Mouse (Mus musculus) limb, embryonic 12.5 days (tissue): Measurements from ENCODE around the gene Mettl24. TPM values are rescaled to one million over a fixed set of nuclear protein-coding genes. Genes with fewer than 3 reads are reported as not detected.

Experiments
- ATAC-seq: fragments of 200-750 bp; cut with Nextera tagmentation; 2 replicates; pipeline ENCODE4 v1.8.0; 2017; ENCODE audit warnings: low read depth, moderate TSS enrichment; ENCODE audit not compliant: insufficient number of reproducible peaks, insufficient read depth, low FRiP score, low TSS enrichment
- H3K27ac ChIP-seq: fragments of 300-500 bp; sonication (generic); 2 replicates; pipeline ENCODE4 v1.5.1; 2016; ENCODE audit warnings: mild to moderate bottlenecking, moderate library complexity
- H3K27me3 ChIP-seq: fragments of 300-500 bp; sonication (generic); 2 replicates; pipeline ENCODE4 v1.6.1; 2016; ENCODE audit warnings: mild to moderate bottlenecking, moderate library complexity
- H3K36me3 ChIP-seq: fragments of 300-500 bp; sonication (generic); 2 replicates; pipeline ENCODE4 v1.6.1; 2016; ENCODE audit warnings: mild to moderate bottlenecking, moderate library complexity
- H3K4me1 ChIP-seq: fragments of 300-500 bp; sonication (generic); replicated peaks from 2 replicates; pipeline ENCODE4 v1.6.1; 2016
- H3K4me2 ChIP-seq: fragments of 300-500 bp; sonication (generic); 2 replicates; pipeline ENCODE4 v1.6.1; 2016; ENCODE audit warnings: mild to moderate bottlenecking, moderate library complexity
- H3K4me3 ChIP-seq: fragments of 300-500 bp; sonication (generic); replicated peaks from 2 replicates; pipeline ENCODE4 v1.5.1; 2016; ENCODE audit warnings: mild to moderate bottlenecking
- H3K9ac ChIP-seq: fragments of 300-500 bp; sonication (generic); replicated peaks from 2 replicates; pipeline ENCODE4 v1.6.1; 2016; ENCODE audit warnings: mild to moderate bottlenecking, moderate library complexity
- H3K9me3 ChIP-seq: fragments of 300-500 bp; sonication (generic); 2 replicates; pipeline ENCODE4 v1.6.1; 2016; ENCODE audit warnings: mild to moderate bottlenecking, moderate library complexity
- WGBS: fragments of 180-500 bp; shearing (Covaris S2); methylation state at CpG from one replicate; pipeline ENCODE4 v1.1.7; 2016; 5-methylcytosine and 5-hydroxymethylcytosine counted together
- polyA plus RNA-seq: library from polyadenylated mRNA; unstranded; fragments of >200 nt; fragmentation: Nextera tagmentation; extraction: Ambion mirVana; gene quantifications from 2 replicates; pipeline ENCODE4 v1.2.1, GENCODE M21; 2016

The Mettl24 gene
- polyA plus RNA-seq, 1 experiment from 2014 or later: 1.5 TPM

DNA sequence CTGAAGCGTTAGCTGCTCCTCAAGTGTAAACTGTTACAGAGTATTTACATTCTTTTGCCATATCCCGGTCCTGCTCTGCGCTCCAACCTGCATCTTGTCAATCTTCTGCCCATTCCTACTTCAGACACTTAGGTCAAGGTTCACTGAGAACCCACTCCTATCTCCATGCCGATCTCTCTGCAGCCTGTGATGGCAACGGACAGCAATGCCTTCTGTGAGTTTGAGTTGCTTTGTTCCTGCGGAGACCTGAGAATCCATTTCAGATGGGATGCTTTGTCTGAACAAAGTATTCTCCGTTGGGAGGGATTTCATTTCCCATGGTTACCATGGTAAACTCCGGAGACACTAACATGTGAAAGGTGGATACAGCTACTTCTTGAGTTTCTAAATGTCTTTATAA lies 2.6 kb downstream of the Mettl24 start:
- Histone ChIP-seq H3K4me1 (peaks cover 12% of the 10 kb centered on the region; the same call in 1 of the 2 replicates), H3K27ac (no peak overlapping the region), H3K9me3 (no peaks in the 10 kb centered on the region), H3K36me3 (no peaks in the 10 kb centered on the region), H3K9ac (no peak overlapping the region), H3K4me2 (no peak overlapping the region), H3K27me3 (peaks cover 4% of the 10 kb centered on the region; the same call in 1 of the 2 replicates), H3K4me3 (no peak overlapping the region)
- WGBS: 64% methylated on average over 8 of the region's 8 CpGs
- no peak for ATAC-seq

- H3K27me3 ChIP-seq: peaks cover 4% of the 10 kb centered on the region; the same call in 1 of the 2 replicates
- WGBS: 89% methylated on average over 4 of the region's 4 CpGs
- peaks cover 12% of the 10 kb centered on the region; the same call in 1 of the 2 replicates for H3K4me1 ChIP-seq
- H3K9ac ChIP-seq: no peak overlapping the region
- ATAC-seq: no peak
- H3K9me3 ChIP-seq: no peaks in the 10 kb centered on the region
- H3K36me3 ChIP-seq: no peaks in the 10 kb centered on the region
- H3K4me3 ChIP-seq: no peak overlapping the region
- no peak overlapping the region for H3K27ac ChIP-seq
- no peak overlapping the region for H3K4me2 ChIP-seq
Observed at GRCm38 (mm10) chr10:40686976-40687375, 3.9 kb downstream of the Mettl24 start.

- H3K4me2 ChIP-seq: no peak overlapping the region
- 67% methylated on average over 2 of the region's 2 CpGs for WGBS
Observed at GRCm38 (mm10) chr10:40687407-40687806, 4.3 kb downstream of the Mettl24 start.

GRCm38 (mm10) chr10:40688266-40688665 lies 5.2 kb downstream of the Mettl24 start:
- no peak overlapping the region for H3K4me2 ChIP-seq
- no peaks in the 10 kb centered on the region for H3K36me3 ChIP-seq
- no peak overlapping the region for H3K4me3 ChIP-seq
- H3K9me3 ChIP-seq: no peaks in the 10 kb centered on the region
- WGBS: 82% methylated on average over 6 of the region's 6 CpGs
- peaks cover 4% of the 10 kb centered on the region; the same call in 1 of the 2 replicates for H3K27me3 ChIP-seq
- peaks cover 5% of the 10 kb centered on the region; the same call in 1 of the 2 replicates for H3K4me1 ChIP-seq
- H3K27ac ChIP-seq: no peak overlapping the region
- no peak for ATAC-seq
- H3K9ac ChIP-seq: no peak overlapping the region

More at GRCm38 (mm10) chr10:40687407-40687806, 4.3 kb downstream of the Mettl24 start:
- Histone ChIP-seq H3K9ac (no peak overlapping the region), H3K27me3 (peaks cover 4% of the 10 kb centered on the region; the same call in 1 of the 2 replicates), H3K4me3 (no peak overlapping the region), H3K27ac (no peak overlapping the region), H3K36me3 (no peaks in the 10 kb centered on the region), H3K4me1 (peaks cover 12% of the 10 kb centered on the region; the same call in 1 of the 2 replicates), H3K9me3 (no peaks in the 10 kb centered on the region)
- no peak for ATAC-seq

DNA sequence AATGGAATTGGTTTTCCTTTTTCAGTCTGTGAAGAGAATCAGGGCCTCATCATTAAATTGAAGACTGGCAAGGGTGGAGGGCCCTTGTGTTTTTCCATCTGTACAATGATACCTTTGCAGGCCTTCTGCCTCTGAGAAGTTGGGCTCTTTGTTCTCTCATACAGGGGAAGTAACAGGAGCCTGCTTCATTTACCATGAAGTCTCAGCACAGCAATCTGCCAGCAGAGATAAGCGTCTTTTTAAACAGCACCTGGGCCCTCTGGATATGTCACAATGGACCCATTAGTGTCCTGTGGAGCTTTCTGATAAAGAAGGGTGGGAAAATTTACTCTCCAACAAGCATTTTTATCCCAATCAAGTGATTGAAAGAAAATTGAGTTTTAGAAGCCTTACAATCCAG lies 5.8 kb downstream of the Mettl24 start:
- Histone ChIP-seq H3K9ac (no peak overlapping the region), H3K4me3 (no peak overlapping the region), H3K36me3 (no peaks in the 10 kb centered on the region), H3K4me2 (no peak overlapping the region), H3K27me3 (peaks cover 4% of the 10 kb centered on the region; the same call in 1 of the 2 replicates), H3K9me3 (no peaks in the 10 kb centered on the region), H3K4me1 (peaks cover 1% of the 10 kb centered on the region; the same call in 1 of the 2 replicates), H3K27ac (no peak overlapping the region)
- WGBS: 50% methylated on average over 1 of the region's 1 CpGs
- ATAC-seq: no peak

GRCm38 (mm10) chr10:40698652-40699051 lies 15.6 kb downstream of the Mettl24 start:
- 54% methylated on average over 4 of the region's 4 CpGs for WGBS
- H3K27me3 ChIP-seq: no peaks in the 10 kb centered on the region
- H3K9me3 ChIP-seq: no peaks in the 10 kb centered on the region
- no peak overlapping the region for H3K4me3 ChIP-seq
- no peaks in the 10 kb centered on the region for H3K36me3 ChIP-seq
- H3K4me2 ChIP-seq: no peak overlapping the region
- H3K4me1 ChIP-seq: no peaks in the 10 kb centered on the region
- H3K9ac ChIP-seq: no peak overlapping the region
- H3K27ac ChIP-seq: no peak overlapping the region
- no peak for ATAC-seq

- Histone ChIP-seq H3K4me1 (peaks cover 7% of the 10 kb centered on the region), H3K27ac (no peak overlapping the region; the same call in 1 of the 2 replicates), H3K9ac (no peak overlapping the region), H3K36me3 (no peaks in the 10 kb centered on the region), H3K27me3 (no peaks in the 10 kb centered on the region), H3K4me3 (no peak overlapping the region), H3K9me3 (no peaks in the 10 kb centered on the region), H3K4me2 (no peak overlapping the region)
- ATAC-seq: no peak
- 89% methylated on average over 7 of the region's 7 CpGs for WGBS
Observed at GRCm38 (mm10) chr10:40711127-40711526, 28.0 kb downstream of the Mettl24 start.

GRCm38 (mm10) chr10:40713018-40713608 lies 30.0 kb downstream of the Mettl24 start:
- ATAC-seq: no peak
- Histone ChIP-seq H3K27ac (no peak overlapping the region), H3K9ac (no peak overlapping the region), H3K9me3 (no peaks in the 10 kb centered on the region), H3K4me2 (no peak overlapping the region), H3K4me1 (peaks cover 15% of the 10 kb centered on the region), H3K27me3 (no peaks in the 10 kb centered on the region), H3K4me3 (no peak overlapping the region), H3K36me3 (no peaks in the 10 kb centered on the region)
- WGBS: 37% methylated on average over 9 of the region's 9 CpGs

DNA sequence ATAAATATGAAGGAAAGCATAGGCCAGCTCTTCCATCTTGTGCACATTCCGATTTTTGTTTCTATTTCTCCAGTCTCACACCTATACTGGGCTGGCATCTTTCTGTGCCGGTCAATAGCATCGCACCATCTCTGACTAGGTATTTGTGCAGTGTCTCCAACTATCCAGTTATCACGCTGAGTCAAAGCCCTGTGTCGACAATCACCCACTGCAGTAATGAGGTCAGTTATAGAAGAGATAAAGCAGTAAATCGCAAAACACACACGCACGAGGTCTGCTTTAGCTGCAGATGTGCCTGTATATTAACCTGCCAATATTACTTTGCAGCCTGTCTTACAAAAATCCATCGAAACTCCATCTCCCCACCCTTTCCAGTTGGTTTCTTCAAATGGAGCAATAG lies 30.7 kb downstream of the Mettl24 start:
- WGBS: 83% methylated on average over 9 of the region's 9 CpGs
- no peak for ATAC-seq
- H3K4me2 ChIP-seq: no peak overlapping the region

GRCm38 (mm10) chr10:40715151-40715550 lies 32.1 kb downstream of the Mettl24 start:
- no peak overlapping the region for H3K27ac ChIP-seq
- H3K4me2 ChIP-seq: no peak overlapping the region
- H3K36me3 ChIP-seq: no peaks in the 10 kb centered on the region
- WGBS: 86% methylated on average over 4 of the region's 4 CpGs
- no peaks in the 10 kb centered on the region for H3K9me3 ChIP-seq
- no peaks in the 10 kb centered on the region for H3K27me3 ChIP-seq
- H3K9ac ChIP-seq: no peak overlapping the region
- ATAC-seq: no peak
- peaks cover 15% of the 10 kb centered on the region for H3K4me1 ChIP-seq
- no peak overlapping the region for H3K4me3 ChIP-seq

More for the DNA sequence above, 30.7 kb downstream of the Mettl24 start:
- Histone ChIP-seq H3K9ac (no peak overlapping the region), H3K27ac (no peak overlapping the region), H3K4me3 (no peak overlapping the region), H3K4me1 (peaks cover 15% of the 10 kb centered on the region), H3K9me3 (no peaks in the 10 kb centered on the region), H3K36me3 (no peaks in the 10 kb centered on the region), H3K27me3 (no peaks in the 10 kb centered on the region)

DNA sequence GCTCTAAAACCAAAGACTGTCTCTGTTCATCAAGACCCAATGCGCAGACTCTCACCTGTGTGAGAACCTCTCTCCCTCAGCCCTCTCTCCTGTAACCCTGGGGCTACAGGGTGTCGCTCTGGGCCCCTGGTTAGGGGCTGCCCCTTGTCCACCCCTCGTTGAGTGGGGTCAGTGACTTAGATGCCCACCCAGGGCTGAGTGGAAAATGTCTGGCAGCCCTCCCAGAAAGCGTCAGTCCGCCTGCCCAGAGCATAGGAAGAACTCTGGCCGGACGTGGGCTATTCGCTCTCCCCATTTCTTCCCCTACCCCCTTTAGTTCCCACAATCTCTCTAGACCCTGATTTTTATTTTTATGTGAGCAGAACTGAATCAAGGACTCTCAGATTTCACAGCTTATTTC lies 33.2 kb downstream of the Mettl24 start:
- ATAC-seq: no peak
- H3K9ac ChIP-seq: no peak overlapping the region
- H3K4me1 ChIP-seq: peaks cover 21% of the 10 kb centered on the region
- H3K9me3 ChIP-seq: no peaks in the 10 kb centered on the region
- no peak overlapping the region for H3K4me3 ChIP-seq
- H3K27me3 ChIP-seq: no peaks in the 10 kb centered on the region
- H3K4me2 ChIP-seq: no peak overlapping the region
- no peaks in the 10 kb centered on the region for H3K36me3 ChIP-seq
- H3K27ac ChIP-seq: no peak overlapping the region
- 73% methylated on average over 8 of the region's 8 CpGs for WGBS

GRCm38 (mm10) chr10:40716713-40717112 lies 33.6 kb downstream of the Mettl24 start:
- no peaks in the 10 kb centered on the region for H3K27me3 ChIP-seq
- H3K4me3 ChIP-seq: no peak overlapping the region
- H3K36me3 ChIP-seq: no peaks in the 10 kb centered on the region
- no peak overlapping the region for H3K27ac ChIP-seq
- 76% methylated on average over 3 of the region's 3 CpGs for WGBS
- no peak overlapping the region for H3K4me2 ChIP-seq
- H3K9ac ChIP-seq: no peak overlapping the region
- no peaks in the 10 kb centered on the region for H3K9me3 ChIP-seq
- peaks cover 21% of the 10 kb centered on the region for H3K4me1 ChIP-seq
- no peak for ATAC-seq
